Mouse (Mus musculus) midbrain, embryonic 13.5 days (tissue): ENCODE data around the gene Hivep3. TPM values are rescaled to one million over a fixed set of nuclear protein-coding genes. Genes with fewer than 3 reads are reported as not detected.

Experiments
- ATAC-seq: fragments of 200-750 bp; cut with Nextera tagmentation; 2 replicates; pipeline ENCODE4 v1.8.0; 2017; ENCODE audit warnings: mild to moderate bottlenecking, moderate TSS enrichment, moderate library complexity
- H3K27ac ChIP-seq: fragments of 300-500 bp; sonication (generic); 2 replicates; pipeline ENCODE4 v1.5.1; 2015; ENCODE audit warnings: inconsistent platforms, mild to moderate bottlenecking, moderate library complexity
- H3K27me3 ChIP-seq: fragments of 300-500 bp; sonication (generic); 2 replicates; pipeline ENCODE4 v1.6.1; 2015; ENCODE audit warnings: mild to moderate bottlenecking, inconsistent platforms
- H3K36me3 ChIP-seq: fragments of 300-500 bp; sonication (generic); 2 replicates; pipeline ENCODE4 v1.6.1; 2015; ENCODE audit warnings: mild to moderate bottlenecking, inconsistent platforms
- H3K4me1 ChIP-seq: fragments of 300-500 bp; sonication (generic); replicated peaks from 2 replicates; pipeline ENCODE4 v1.6.1; 2015; ENCODE audit warnings: inconsistent platforms
- H3K4me2 ChIP-seq: fragments of 300-500 bp; sonication (generic); replicated peaks from 2 replicates; pipeline ENCODE4 v1.6.1; 2015; ENCODE audit warnings: moderate library complexity, mild to moderate bottlenecking, inconsistent platforms
- H3K4me3 ChIP-seq: fragments of 300-500 bp; sonication (generic); replicated peaks from 2 replicates; pipeline ENCODE4 v1.5.1; 2015; ENCODE audit warnings: mild to moderate bottlenecking, inconsistent platforms
- H3K9ac ChIP-seq: fragments of 300-500 bp; sonication (generic); replicated peaks from 2 replicates; pipeline ENCODE4 v1.6.1; 2015; ENCODE audit warnings: mild to moderate bottlenecking, inconsistent platforms
- H3K9me3 ChIP-seq: fragments of 300-500 bp; sonication (generic); 2 replicates; pipeline ENCODE4 v1.6.1; 2016; ENCODE audit warnings: mild to moderate bottlenecking, inconsistent platforms
- WGBS: fragments of 180-500 bp; shearing (Covaris S2); methylation state at CpG from one replicate; pipeline ENCODE4 v1.1.7; 2015; 5-methylcytosine and 5-hydroxymethylcytosine counted together
- polyA plus RNA-seq: library from polyadenylated mRNA; unstranded; fragments of >200 nt; fragmentation: Nextera tagmentation; extraction: Ambion mirVana; gene quantifications from 2 replicates; pipeline ENCODE4 v1.2.1, GENCODE M21; 2015

The Hivep3 gene
- polyA plus RNA-seq, 1 experiment from 2014 or later: 9.5 TPM

- H3K9ac ChIP-seq: no peak overlapping the region
- ATAC-seq: no peak
- no peaks in the 10 kb centered on the region for H3K9me3 ChIP-seq
- peaks cover 5% of the 10 kb centered on the region; the same call in 1 of the 2 replicates for H3K4me1 ChIP-seq
- no peak overlapping the region for H3K27ac ChIP-seq
- 91% methylated on average over 5 of the region's 5 CpGs for WGBS
- H3K36me3 ChIP-seq: no peaks in the 10 kb centered on the region
- no peak overlapping the region for H3K4me3 ChIP-seq
- no peaks in the 10 kb centered on the region for H3K27me3 ChIP-seq
- H3K4me2 ChIP-seq: no peak overlapping the region
Observed at GRCm38 (mm10) chr4:119962066-119962465, 228.5 kb downstream of the Hivep3 start.

- Histone ChIP-seq H3K27me3 (no peaks in the 10 kb centered on the region), H3K9me3 (no peaks in the 10 kb centered on the region), H3K4me3 (no peak overlapping the region), H3K4me1 (peaks cover 30% of the 10 kb centered on the region), H3K4me2 (no peak overlapping the region), H3K36me3 (no peaks in the 10 kb centered on the region), H3K27ac (no peak overlapping the region), H3K9ac (no peak overlapping the region)
- WGBS: 68% methylated on average over 20 of the region's 20 CpGs
- ATAC-seq: no peak
Observed at GRCm38 (mm10) chr4:119966105-119967072, 232.8 kb downstream of the Hivep3 start.

GRCm38 (mm10) chr4:119967073-119967608, 233.6 kb downstream of the Hivep3 start:
- no peak for ATAC-seq
- Histone ChIP-seq H3K4me1 (peaks cover 30% of the 10 kb centered on the region), H3K4me3 (no peak overlapping the region), H3K9ac (no peak overlapping the region), H3K27me3 (no peaks in the 10 kb centered on the region), H3K27ac (no peak overlapping the region), H3K9me3 (no peaks in the 10 kb centered on the region), H3K36me3 (no peaks in the 10 kb centered on the region), H3K4me2 (no peak overlapping the region)
- 59% methylated on average over 5 of the region's 5 CpGs for WGBS

- no peak overlapping the region for H3K27ac ChIP-seq
- ATAC-seq: no peak
- H3K36me3 ChIP-seq: no peaks in the 10 kb centered on the region
- no peaks in the 10 kb centered on the region for H3K9me3 ChIP-seq
- H3K4me2 ChIP-seq: no peak overlapping the region
- no peak overlapping the region for H3K4me3 ChIP-seq
- H3K9ac ChIP-seq: no peak overlapping the region
- H3K4me1 ChIP-seq: peaks cover 30% of the 10 kb centered on the region
- H3K27me3 ChIP-seq: no peaks in the 10 kb centered on the region
- WGBS: 67% methylated on average over 2 of the region's 2 CpGs
Observed at GRCm38 (mm10) chr4:119967636-119968035, 234.1 kb downstream of the Hivep3 start.

GRCm38 (mm10) chr4:119968071-119968470, 234.5 kb downstream of the Hivep3 start:
- Histone ChIP-seq H3K9me3 (no peaks in the 10 kb centered on the region), H3K4me3 (no peak overlapping the region), H3K4me2 (no peak overlapping the region), H3K27ac (no peak overlapping the region; the same call in 1 of the 2 replicates), H3K27me3 (no peaks in the 10 kb centered on the region), H3K36me3 (no peaks in the 10 kb centered on the region), H3K4me1 (peaks cover 30% of the 10 kb centered on the region), H3K9ac (no peak overlapping the region)
- WGBS: 39% methylated on average over 4 of the region's 4 CpGs
- ATAC-seq: no peak

- H3K36me3 ChIP-seq: no peaks in the 10 kb centered on the region
- no peak overlapping the region for H3K9ac ChIP-seq
- no peak for ATAC-seq
- H3K27me3 ChIP-seq: no peaks in the 10 kb centered on the region
- 78% methylated on average over 2 of the region's 2 CpGs for WGBS
- H3K27ac ChIP-seq: no peak overlapping the region
- peaks cover 30% of the 10 kb centered on the region for H3K4me1 ChIP-seq
- no peaks in the 10 kb centered on the region for H3K9me3 ChIP-seq
- no peak overlapping the region for H3K4me3 ChIP-seq
- no peak overlapping the region for H3K4me2 ChIP-seq
Observed at GRCm38 (mm10) chr4:119968887-119969286, 235.3 kb downstream of the Hivep3 start.

- Histone ChIP-seq H3K36me3 (no peaks in the 10 kb centered on the region), H3K4me1 (peaks cover 38% of the 10 kb centered on the region), H3K9ac (peak overlapping the region; percentile 44; the same call in 1 of the 2 replicates), H3K4me2 (no peak overlapping the region), H3K27me3 (no peaks in the 10 kb centered on the region), H3K4me3 (no peak overlapping the region), H3K27ac (0 out of 2 replicates have a peak overlapping the region, but pooled peaks have one; percentile 25), H3K9me3 (no peaks in the 10 kb centered on the region)
- ATAC-seq: 0 out of 2 replicates have a peak, but pooled peaks have one; percentile 20
- 32% methylated on average over 9 of the region's 9 CpGs for WGBS
Observed at GRCm38 (mm10) chr4:119970166-119970565, 236.6 kb downstream of the Hivep3 start.

GRCm38 (mm10) chr4:119972375-119972774, 238.8 kb downstream of the Hivep3 start:
- no peak overlapping the region for H3K4me3 ChIP-seq
- no peaks in the 10 kb centered on the region for H3K36me3 ChIP-seq
- 69% methylated on average over 6 of the region's 6 CpGs for WGBS
- peaks cover 43% of the 10 kb centered on the region for H3K4me1 ChIP-seq
- no peak overlapping the region for H3K27ac ChIP-seq
- no peak overlapping the region for H3K9ac ChIP-seq
- H3K9me3 ChIP-seq: no peaks in the 10 kb centered on the region
- no peaks in the 10 kb centered on the region for H3K27me3 ChIP-seq
- ATAC-seq: no peak
- H3K4me2 ChIP-seq: no peak overlapping the region

GRCm38 (mm10) chr4:119973729-119974605, 240.4 kb downstream of the Hivep3 start:
- WGBS: 80% methylated on average over 9 of the region's 9 CpGs

GRCm38 (mm10) chr4:119975242-119975641, 241.7 kb downstream of the Hivep3 start:
- Histone ChIP-seq H3K4me2 (no peak overlapping the region), H3K4me3 (no peak overlapping the region), H3K27me3 (no peaks in the 10 kb centered on the region), H3K4me1 (peaks cover 23% of the 10 kb centered on the region), H3K9ac (no peak overlapping the region), H3K27ac (no peak overlapping the region), H3K36me3 (no peaks in the 10 kb centered on the region), H3K9me3 (no peaks in the 10 kb centered on the region)
- no peak for ATAC-seq
- 88% methylated on average over 10 of the region's 10 CpGs for WGBS

More at GRCm38 (mm10) chr4:119973729-119974605, 240.4 kb downstream of the Hivep3 start:
- Histone ChIP-seq H3K27me3 (no peaks in the 10 kb centered on the region), H3K9ac (no peak overlapping the region), H3K9me3 (no peaks in the 10 kb centered on the region), H3K4me3 (no peak overlapping the region), H3K27ac (no peak overlapping the region), H3K4me1 (peaks cover 34% of the 10 kb centered on the region), H3K4me2 (no peak overlapping the region), H3K36me3 (no peaks in the 10 kb centered on the region)
- no peak for ATAC-seq

- 80% methylated on average over 11 of the region's 12 CpGs for WGBS
- H3K4me3 ChIP-seq: no peak overlapping the region
- no peak overlapping the region for H3K27ac ChIP-seq
- H3K36me3 ChIP-seq: no peaks in the 10 kb centered on the region
- H3K4me1 ChIP-seq: peaks cover 18% of the 10 kb centered on the region
- H3K9me3 ChIP-seq: no peaks in the 10 kb centered on the region
- H3K9ac ChIP-seq: no peak overlapping the region
- no peaks in the 10 kb centered on the region for H3K27me3 ChIP-seq
- no peak for ATAC-seq
- H3K4me2 ChIP-seq: no peak overlapping the region
Observed at GRCm38 (mm10) chr4:119975822-119976221, 242.2 kb downstream of the Hivep3 start.
